Mouse (Mus musculus) lung, embryonic 16.5 days (tissue): ENCODE results near the gene Prdm10. TPM values are rescaled to one million over a fixed set of nuclear protein-coding genes. Genes with fewer than 3 reads are reported as not detected.
A peak's percentile ranks its signal among the peaks of the same experiment; 100 is the strongest.

ENCODE experiments used
- ATAC-seq: fragments of 200-750 bp; cut with Nextera tagmentation; 2 replicates; pipeline ENCODE4 v1.8.0; 2017; ENCODE audit warnings: low read depth, mild to moderate bottlenecking, moderate library complexity
- H3K27ac ChIP-seq: fragments of 300-500 bp; sonication (generic); 2 replicates; pipeline ENCODE4 v1.5.1; 2014; ENCODE audit warnings: mild to moderate bottlenecking, control low read depth, low read length
- H3K27me3 ChIP-seq: fragments of 300-500 bp; sonication (generic); 2 replicates; pipeline ENCODE4 v1.6.1; 2014; ENCODE audit warnings: low read depth, low read length, mixed read lengths; ENCODE audit not compliant: control insufficient read depth, insufficient read depth
- H3K36me3 ChIP-seq: fragments of 300-500 bp; sonication (generic); 2 replicates; pipeline ENCODE4 v1.6.1; 2014; ENCODE audit warnings: low read length; ENCODE audit not compliant: control insufficient read depth, insufficient read depth
- H3K4me1 ChIP-seq: fragments of 300-500 bp; sonication (generic); replicated peaks from 2 replicates; pipeline ENCODE4 v1.6.1; 2014; ENCODE audit warnings: low read length, mixed read lengths; ENCODE audit not compliant: control insufficient read depth, insufficient read depth
- H3K4me2 ChIP-seq: fragments of 300-500 bp; sonication (generic); 2 replicates; pipeline ENCODE4 v1.6.1; 2014; ENCODE audit warnings: low read depth, low read length, control low read depth
- H3K4me3 ChIP-seq: fragments of 300-500 bp; sonication (generic); 2 replicates; pipeline ENCODE4 v1.5.1; 2014; ENCODE audit warnings: mild to moderate bottlenecking, low read length, control low read depth
- H3K9ac ChIP-seq: fragments of 300-500 bp; sonication (generic); 2 replicates; pipeline ENCODE4 v1.6.1; 2014; ENCODE audit warnings: low read length, control low read depth
- H3K9me3 ChIP-seq: fragments of 300-500 bp; sonication (generic); 2 replicates; pipeline ENCODE4 v1.6.1; 2016; ENCODE audit warnings: low read length; ENCODE audit not compliant: control insufficient read depth
- WGBS: fragments of 180-500 bp; shearing (Covaris S2); extraction: QIAGEN DNeasy Blood & Tissue Kit; methylation state at CpG from one replicate; pipeline ENCODE4 v1.1.7; 2014; 5-methylcytosine and 5-hydroxymethylcytosine counted together
- polyA plus RNA-seq: library from polyadenylated mRNA; unstranded; fragments of >200 nt; fragmentation: Nextera tagmentation; extraction: Ambion mirVana; gene quantifications from 2 replicates; pipeline ENCODE4 v1.2.1, GENCODE M21; 2015

Prdm10 gene
- polyA plus RNA-seq, 1 experiment from 2014 or later = 4.8 TPM

DNA sequence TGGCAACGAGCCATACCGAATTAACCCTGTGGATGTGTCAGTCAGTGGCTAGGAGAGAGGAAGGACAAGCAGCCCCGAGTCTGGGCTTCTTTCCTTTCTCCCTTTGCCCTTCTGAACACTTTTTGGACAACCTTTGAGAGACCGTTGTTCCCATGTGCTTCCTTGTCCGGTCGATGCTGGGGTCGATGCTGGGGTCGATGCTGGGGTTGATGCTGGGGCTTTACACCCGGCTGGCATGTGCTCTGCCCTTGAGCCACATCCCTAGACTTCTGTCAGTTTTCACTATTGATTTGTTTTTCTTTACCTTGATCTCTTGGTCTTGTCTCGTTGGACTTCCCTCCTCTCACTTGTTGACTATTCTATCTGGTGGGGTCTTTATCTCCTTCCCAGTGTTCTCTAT lies 73.2 kb downstream of the Prdm10 start:
- no peak for ATAC-seq
- peaks cover 7% of the 10 kb centered on the region for H3K36me3 ChIP-seq
- WGBS = 79% methylated on average over 10 of the region's 10 CpGs
- H3K4me1 ChIP-seq = no peaks in the 10 kb centered on the region
- no peak overlapping the region for H3K9ac ChIP-seq
- H3K27ac ChIP-seq = no peak overlapping the region
- no peak overlapping the region for H3K4me2 ChIP-seq
- no peaks in the 10 kb centered on the region for H3K27me3 ChIP-seq
- H3K9me3 ChIP-seq = no peaks in the 10 kb centered on the region
- no peak overlapping the region for H3K4me3 ChIP-seq

DNA sequence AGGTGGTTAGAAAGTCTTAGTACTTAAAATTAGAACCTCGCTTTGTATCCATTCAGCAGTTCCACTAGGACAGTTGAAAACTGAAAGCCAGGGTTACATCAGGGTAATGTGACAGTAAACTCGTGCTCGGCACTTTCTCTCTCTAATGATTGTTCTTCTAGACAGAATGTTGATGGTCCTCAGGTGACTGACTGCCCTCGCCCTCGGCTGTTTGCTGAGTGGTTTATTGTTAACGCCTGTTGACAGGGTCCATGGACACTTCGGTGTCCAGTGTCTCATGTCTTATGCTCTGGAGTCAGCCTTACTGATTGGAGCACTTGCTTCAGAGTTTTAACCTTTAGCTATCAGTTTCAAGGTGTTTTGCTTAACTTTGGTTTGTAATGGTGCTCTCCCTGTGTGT lies 73.7 kb downstream of the Prdm10 start:
- no peaks in the 10 kb centered on the region for H3K4me1 ChIP-seq
- ATAC-seq = no peak
- H3K36me3 ChIP-seq = peaks cover 7% of the 10 kb centered on the region
- no peak overlapping the region for H3K27ac ChIP-seq
- no peak overlapping the region for H3K4me3 ChIP-seq
- no peaks in the 10 kb centered on the region for H3K9me3 ChIP-seq
- no peaks in the 10 kb centered on the region for H3K27me3 ChIP-seq
- H3K9ac ChIP-seq = no peak overlapping the region
- WGBS = 61% methylated on average over 7 of the region's 7 CpGs
- H3K4me2 ChIP-seq = no peak overlapping the region

DNA sequence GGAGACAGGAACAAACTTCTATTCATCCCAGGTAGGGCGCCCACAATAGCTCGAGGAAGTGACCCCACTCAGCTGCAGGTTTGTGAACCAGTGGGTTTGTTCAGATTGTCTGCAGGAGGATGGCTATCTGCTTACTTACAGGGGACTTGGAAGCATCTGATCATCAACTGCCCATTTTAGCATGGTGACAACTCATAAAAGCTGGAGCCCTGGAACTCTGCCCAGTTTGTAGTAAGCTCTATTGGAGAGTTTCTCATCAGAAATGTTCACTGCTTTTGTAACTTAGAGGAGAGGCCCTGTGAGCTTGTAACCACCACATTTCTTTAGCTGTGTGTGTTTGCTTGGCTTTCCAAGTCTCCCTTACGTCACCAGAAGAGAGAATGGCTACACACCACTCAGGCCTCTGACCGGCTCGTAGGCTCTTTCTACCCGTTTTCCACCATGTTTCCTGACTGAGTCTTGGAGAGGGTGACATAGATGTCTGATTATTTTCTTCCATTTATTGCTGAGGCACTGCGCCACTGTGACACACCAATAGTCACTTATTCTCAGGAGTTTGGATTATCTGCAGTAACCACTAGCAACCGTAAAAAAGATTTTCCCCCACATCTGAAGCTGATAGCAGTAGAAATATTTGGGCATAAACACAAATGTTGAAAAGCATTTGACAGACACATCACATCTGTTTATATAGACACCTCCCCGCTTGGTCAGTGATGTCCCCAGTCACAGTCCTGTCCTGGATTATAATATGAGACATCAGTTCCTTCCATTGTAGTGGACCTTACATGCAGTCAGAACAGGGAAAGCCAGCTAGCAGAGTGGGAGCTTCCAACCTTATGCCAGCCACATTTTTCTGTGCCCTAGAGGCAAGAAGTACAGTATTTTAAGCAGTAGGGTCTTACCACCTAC lies 83.6 kb downstream of the Prdm10 start:
- Histone ChIP-seq H3K27me3 (no peaks in the 10 kb centered on the region), H3K36me3 (peaks cover 13% of the 10 kb centered on the region), H3K4me2 (no peak overlapping the region), H3K4me1 (peaks cover 13% of the 10 kb centered on the region; the same call in 1 of the 2 replicates), H3K9ac (no peak overlapping the region), H3K4me3 (no peak overlapping the region), H3K9me3 (no peaks in the 10 kb centered on the region), H3K27ac (peak overlapping the region; percentile 66)
- ATAC-seq = peak; percentile 92
- WGBS = 59% methylated on average over 9 of the region's 9 CpGs

DNA sequence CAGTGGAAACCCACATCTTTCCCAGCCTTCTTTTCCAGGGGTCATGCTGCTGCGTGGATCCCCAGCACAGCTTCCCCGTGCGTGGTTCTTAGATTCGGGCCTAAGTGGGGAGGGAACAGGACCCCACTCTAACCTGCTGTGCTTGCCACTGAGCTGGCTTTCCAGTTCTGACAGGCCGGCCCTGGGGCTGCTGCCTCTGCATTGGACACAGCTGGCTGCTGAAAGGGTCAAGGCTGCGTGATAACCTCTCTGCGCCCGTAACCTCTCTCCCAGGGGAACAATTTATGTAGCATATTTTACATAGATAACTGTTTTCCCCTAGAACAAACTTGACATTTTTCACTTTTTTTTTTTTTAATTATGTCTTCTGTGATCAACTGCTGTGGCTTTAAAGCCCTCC lies 84.7 kb downstream of the Prdm10 start:
- Histone ChIP-seq H3K27me3 (no peaks in the 10 kb centered on the region), H3K4me2 (no peak overlapping the region), H3K36me3 (peaks cover 8% of the 10 kb centered on the region; the same call in 1 of the 2 replicates), H3K9me3 (no peaks in the 10 kb centered on the region), H3K9ac (no peak overlapping the region), H3K27ac (no peak overlapping the region), H3K4me3 (no peak overlapping the region), H3K4me1 (peaks cover 13% of the 10 kb centered on the region; the same call in 1 of the 2 replicates)
- whole genome bisulfite sequencing = 65% methylated on average over 8 of the region's 8 CpGs
- no peak for ATAC-seq

DNA sequence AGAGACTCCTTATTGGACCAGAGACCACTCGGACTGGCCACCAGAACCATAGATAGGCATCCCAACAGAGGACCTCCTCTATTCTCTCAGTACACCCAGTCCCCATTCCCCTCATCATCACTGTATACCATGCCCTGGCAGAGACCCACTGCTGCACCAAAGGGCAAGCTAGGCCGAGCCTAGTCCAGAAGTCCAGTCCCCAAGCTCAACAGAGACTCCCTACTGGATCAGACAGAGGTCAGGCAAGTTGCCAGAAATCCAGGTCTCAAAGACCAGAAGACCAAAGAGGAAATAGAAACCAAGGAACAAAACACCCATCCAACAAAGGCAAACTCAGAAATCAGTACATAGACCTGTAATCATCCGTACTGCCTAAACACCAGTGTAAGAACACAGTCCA lies 91.4 kb downstream of the Prdm10 start:
- Histone ChIP-seq H3K9me3 (no peaks in the 10 kb centered on the region), H3K36me3 (peaks cover 7% of the 10 kb centered on the region; the same call in 1 of the 2 replicates), H3K4me2 (no peak overlapping the region), H3K27ac (no peak overlapping the region), H3K27me3 (no peaks in the 10 kb centered on the region), H3K4me3 (no peak overlapping the region), H3K9ac (no peak overlapping the region), H3K4me1 (no peaks in the 10 kb centered on the region)
- 91% methylated on average over 3 of the region's 3 CpGs for WGBS
- ATAC-seq = no peak

DNA sequence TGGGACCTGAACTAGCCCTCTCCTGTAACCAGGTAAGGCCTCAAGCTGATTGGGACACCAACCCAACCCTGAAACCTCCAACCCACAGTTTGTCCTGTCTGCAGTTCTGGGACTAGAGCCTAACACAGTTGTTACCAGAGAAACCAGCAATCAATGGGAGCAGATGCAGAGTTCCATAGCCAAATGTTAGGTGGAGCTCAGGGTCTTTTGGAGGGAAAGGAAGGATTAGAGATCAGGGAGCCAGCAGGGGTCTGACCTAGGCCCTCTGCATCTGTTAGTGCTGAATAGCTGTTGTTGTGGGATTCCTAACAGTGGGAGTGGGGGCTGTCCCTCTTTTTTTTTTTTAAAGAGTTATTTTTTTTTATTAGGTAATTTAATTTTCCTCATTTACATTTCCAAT lies 96.3 kb downstream of the Prdm10 start:
- Histone ChIP-seq H3K9ac (no peak overlapping the region), H3K4me3 (no peak overlapping the region), H3K27ac (no peak overlapping the region), H3K4me2 (no peak overlapping the region), H3K27me3 (no peaks in the 10 kb centered on the region), H3K9me3 (no peaks in the 10 kb centered on the region), H3K4me1 (no peaks in the 10 kb centered on the region), H3K36me3 (peaks cover 3% of the 10 kb centered on the region; the same call in 1 of the 2 replicates)
- no peak for ATAC-seq

DNA sequence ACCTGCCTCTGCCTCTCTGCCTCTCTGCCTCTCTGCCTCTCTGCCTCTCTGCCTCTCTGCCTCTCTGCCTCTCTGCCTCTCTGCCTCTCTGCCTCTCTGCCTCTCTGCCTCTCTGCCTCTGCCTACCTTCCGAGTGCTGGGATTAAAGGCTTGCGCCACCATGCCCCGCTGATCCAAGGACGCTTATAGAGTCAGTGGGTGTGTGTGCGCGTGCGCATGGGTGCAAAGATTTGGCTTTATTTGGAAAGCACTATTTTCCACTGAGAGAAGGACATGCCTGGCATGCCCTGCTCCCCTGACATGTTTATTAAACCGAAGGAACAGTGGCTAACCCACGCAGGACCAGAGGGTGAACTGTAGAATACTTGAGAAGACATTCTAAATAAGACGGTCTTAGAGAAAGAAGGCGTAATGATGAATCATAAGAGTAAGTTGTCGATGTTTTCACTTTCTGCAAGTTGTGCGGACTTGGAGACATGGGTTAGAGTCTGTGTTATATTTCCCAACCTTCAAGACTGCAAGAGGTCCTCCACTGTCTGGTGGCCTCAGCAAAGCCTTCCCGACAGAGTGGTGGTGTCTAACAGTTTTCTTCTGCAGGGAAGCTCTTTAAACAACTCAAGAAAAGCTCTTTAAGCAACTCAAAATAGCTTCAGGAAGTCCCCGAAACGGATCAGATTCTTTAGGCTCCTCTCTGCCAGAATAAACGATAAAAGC lies 104.6 kb downstream of the Prdm10 start:
- ATAC-seq = no peak
- Histone ChIP-seq H3K27ac (no peak overlapping the region), H3K27me3 (no peaks in the 10 kb centered on the region), H3K9me3 (no peaks in the 10 kb centered on the region), H3K4me2 (0 out of 2 replicates have a peak overlapping the region, but pooled peaks have one; percentile 75), H3K9ac (no peak overlapping the region; the same call in 1 of the 2 replicates), H3K4me1 (peaks cover 12% of the 10 kb centered on the region), H3K4me3 (no peak overlapping the region), H3K36me3 (no peaks in the 10 kb centered on the region)
- 74% methylated on average over 17 of the region's 17 CpGs for WGBS

DNA sequence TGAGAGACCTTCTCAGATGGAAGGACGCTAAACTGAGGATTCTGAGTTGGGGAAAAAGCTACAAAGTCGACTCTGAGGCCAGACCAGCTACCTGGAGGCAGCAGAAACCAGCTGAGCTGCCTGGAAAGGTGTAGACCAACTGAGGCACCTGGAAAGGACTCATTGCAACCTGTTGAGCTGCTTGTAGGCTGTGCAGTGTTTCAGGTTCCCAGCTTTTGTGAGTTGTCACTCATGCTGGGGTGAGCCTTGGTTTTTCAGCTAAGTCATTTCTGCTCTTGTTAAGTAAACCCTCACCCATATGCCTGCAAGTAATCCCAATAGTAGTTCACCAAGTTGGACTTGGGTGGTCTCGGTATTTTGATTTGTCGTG lies 105.1 kb downstream of the Prdm10 start:
- H3K4me2 ChIP-seq = peak overlapping the region; percentile 75
- H3K9me3 ChIP-seq = no peaks in the 10 kb centered on the region
- 13% methylated on average over 4 of the region's 4 CpGs for WGBS
- no peaks in the 10 kb centered on the region for H3K27me3 ChIP-seq
- peak; percentile 20; the same call in 1 of the 2 replicates for ATAC-seq
- H3K27ac ChIP-seq = no peak overlapping the region
- H3K4me1 ChIP-seq = peaks cover 12% of the 10 kb centered on the region
- peak overlapping the region; percentile 86 for H3K4me3 ChIP-seq
- peaks cover 1% of the 10 kb centered on the region; the same call in 1 of the 2 replicates for H3K36me3 ChIP-seq
- H3K9ac ChIP-seq = peak overlapping the region; percentile 86

DNA sequence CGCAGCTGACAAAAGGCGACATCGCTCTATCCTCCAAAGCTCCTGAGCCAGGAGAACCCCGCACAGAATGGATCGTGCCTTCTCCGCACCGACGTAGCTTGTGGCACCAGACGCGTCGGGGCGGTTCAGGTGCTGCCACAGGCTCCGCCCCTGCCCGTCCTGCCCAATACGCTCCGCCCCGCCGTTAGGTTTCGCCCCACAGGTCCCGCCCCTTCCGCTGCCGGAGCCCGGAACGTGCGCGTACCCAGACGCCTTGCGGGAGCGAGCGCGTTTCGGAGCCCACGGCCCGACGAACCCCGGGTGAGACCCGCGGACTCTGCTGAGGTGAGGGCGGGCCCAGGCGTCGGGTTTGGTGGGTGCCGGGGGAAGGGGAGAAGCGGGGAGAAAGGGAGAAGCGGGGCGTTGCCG lies 105.6 kb downstream of the Prdm10 start, which contains the start of gene Nfrkb:
Nfrkb (plus strand) TSS at position 246 of the 408 bp plus-strand sequence.
- Histone ChIP-seq H3K9ac (peak within 1 kb of the TSS; percentile 86), H3K4me2 (peak within 1 kb of the TSS; percentile 75), H3K4me1 (peaks cover 12% of the 10 kb centered on the region), H3K9me3 (no peaks in the 10 kb centered on the region), H3K36me3 (peaks cover 4% of the 10 kb centered on the region; the same call in 1 of the 2 replicates), H3K27ac (peak within 1 kb of the TSS; percentile 37; the same call in 1 of the 2 replicates), H3K27me3 (no peaks in the 10 kb centered on the region), H3K4me3 (peak within 1 kb of the TSS; percentile 86)
- whole genome bisulfite sequencing = 0% methylated on average over 41 of the region's 46 CpGs
- ATAC-seq = peak; percentile 99
